Mouse (Mus musculus) E14TG2a.4 (cell line): ENCODE measurements around the gene Dnttip1.

Experiments
- CTCF ChIP-seq: conservative IDR thresholded peaks from 2 replicates; pipeline ENCODE4 v1.5.1; 2014; ENCODE audit warnings: low read length
- NANOG ChIP-seq: IDR thresholded peaks from 2 replicates; pipeline ENCODE4 v1.6.1; 2014; ENCODE audit warnings: borderline replicate concordance, low read length, mixed read lengths
- POU5F1 ChIP-seq: IDR thresholded peaks from 2 replicates; pipeline ENCODE4 v1.6.1; 2014; ENCODE audit warnings: low read length, borderline replicate concordance

DNA sequence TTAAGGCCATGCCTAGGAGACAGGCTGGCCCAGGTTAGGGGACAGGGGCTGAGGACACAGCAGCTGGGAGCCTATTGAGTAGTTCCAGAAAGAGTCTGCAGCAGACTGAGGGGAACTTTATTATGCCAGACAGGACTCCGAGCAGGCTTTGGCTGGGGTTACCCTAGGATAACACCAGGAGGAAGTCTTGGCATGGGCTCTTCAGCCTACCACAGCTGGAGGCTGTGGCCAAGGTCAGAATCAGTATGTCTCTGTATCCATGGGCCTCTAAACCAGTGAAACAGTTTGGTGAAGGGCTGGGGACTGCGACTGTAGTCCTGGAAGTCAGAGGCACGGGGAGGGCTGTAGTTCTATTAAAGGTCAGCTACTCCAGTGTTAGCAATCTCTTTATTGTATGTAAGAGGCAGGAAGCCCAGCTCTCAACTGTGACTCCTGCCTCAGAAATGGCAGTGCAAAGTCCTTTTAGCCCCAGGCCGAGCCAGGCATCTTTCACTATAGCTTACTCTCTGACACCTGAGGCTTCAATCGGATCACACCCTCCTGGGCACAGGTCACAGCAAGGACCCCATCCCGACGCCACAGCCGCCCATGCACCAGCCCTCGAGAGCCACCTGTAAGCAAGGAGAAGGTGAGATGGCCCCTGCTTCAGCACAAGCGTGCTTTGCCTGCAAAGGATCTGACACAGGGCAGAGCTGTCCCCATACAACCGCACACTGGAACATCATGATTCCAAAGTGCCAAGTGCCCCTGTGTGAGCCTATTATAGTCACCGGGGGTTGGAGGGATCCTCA lies 46.8 kb downstream of the Dnttip1 start:
- TF ChIP-seq CTCF (no peak), POU5F1 (no peak), NANOG (no peak)
